Mouse (Mus musculus): ENCODE measurements around the gene Hist1h4f. TPM values are rescaled to one million over a fixed set of nuclear protein-coding genes. Genes with fewer than 3 reads are reported as not detected.
"Not testable (repeated sequence)": the region's sequence is repeated elsewhere in the genome, so short reads cannot be mapped to it uniquely, and the experiment has no call there.

Gene Hist1h4f
- polyA plus RNA-seq, 1 experiment from 2014 or later, result 2.4 TPM

- ATAC-seq (ENCODE audit: low read depth), result no peak
- Histone ChIP-seq H3K9ac (ENCODE audit: low read depth, low read length) (peak overlapping the region; percentile 59), H3K4me3 (ENCODE audit: low read depth, low read length) (peak overlapping the region; percentile 46), H3K27ac (ENCODE audit: low read length) (peak overlapping the region; percentile 90), H3K36me3 (ENCODE audit: control insufficient read depth, insufficient read depth) (no peaks in the 10 kb centered on the region), H3K4me1 (ENCODE audit: control insufficient read depth, low read depth, low read length) (peaks cover 23% of the 10 kb centered on the region), H3K4me2 (ENCODE audit: low read depth, low read length) (peak overlapping the region; percentile 66), H3K9me3 (replicated peaks; ENCODE audit: control insufficient read depth, low read length) (no peaks in the 10 kb centered on the region), H3K27me3 (ENCODE audit: control insufficient read depth, insufficient read depth, low read depth, low read length) (no peaks in the 10 kb centered on the region)
- WGBS (ENCODE audit: insufficient replicate concordance), result 13% methylated on average over 1 of the region's 1 CpGs
Observed at GRCm38 (mm10) chr13:23586940-23587225, 35.4 kb upstream of the Hist1h4f start.

GRCm38 (mm10) chr13:23586099-23586939 lies 34.9 kb upstream of the Hist1h4f start:
- H3K27ac ChIP-seq (ENCODE audit: low read length), result peak overlapping the region; percentile 100
- peak overlapping the region; percentile 66 for H3K4me2 ChIP-seq (ENCODE audit: low read depth, low read length)
- no peaks in the 10 kb centered on the region for H3K36me3 ChIP-seq (ENCODE audit: control insufficient read depth, insufficient read depth)
- H3K27me3 ChIP-seq (ENCODE audit: control insufficient read depth, insufficient read depth, low read depth, low read length), result no peaks in the 10 kb centered on the region
- H3K9me3 ChIP-seq (replicated peaks; ENCODE audit: control insufficient read depth, low read length), result no peaks in the 10 kb centered on the region
- peak overlapping the region; percentile 59 for H3K9ac ChIP-seq (ENCODE audit: low read depth, low read length)
- peak overlapping the region; percentile 65 for H3K4me3 ChIP-seq (ENCODE audit: low read depth, low read length)
- 2% methylated on average over 22 of the region's 22 CpGs for WGBS (ENCODE audit: insufficient replicate concordance)
- H3K4me1 ChIP-seq (ENCODE audit: control insufficient read depth, low read depth, low read length), result peaks cover 24% of the 10 kb centered on the region
- no peak for ATAC-seq (ENCODE audit: low read depth)

- Histone ChIP-seq H3K27ac (ENCODE audit: low read length) (peak overlapping the region; percentile 100), H3K9ac (ENCODE audit: low read depth, low read length) (peak overlapping the region; percentile 82), H3K4me1 (ENCODE audit: control insufficient read depth, low read depth, low read length) (peaks cover 29% of the 10 kb centered on the region), H3K4me3 (ENCODE audit: low read depth, low read length) (peak overlapping the region; percentile 65), H3K4me2 (ENCODE audit: low read depth, low read length) (peak overlapping the region; percentile 69)
- H3K27me3 ChIP-seq (ENCODE audit: control insufficient read depth, insufficient read depth, low read depth, low read length); H3K36me3 ChIP-seq (ENCODE audit: control insufficient read depth, insufficient read depth); H3K9me3 ChIP-seq (replicated peaks; ENCODE audit: control insufficient read depth, low read length): not testable (repeated sequence)
- 0% methylated on average over 27 of the region's 36 CpGs for WGBS (ENCODE audit: insufficient replicate concordance)
- ATAC-seq (ENCODE audit: low read depth), result peak; percentile 72
Observed at GRCm38 (mm10) chr13:23585442-23586098, 34.1 kb upstream of the Hist1h4f start.

GRCm38 (mm10) chr13:23585029-23585441 lies 33.6 kb upstream of the Hist1h4f start:
- Histone ChIP-seq H3K9me3 (replicated peaks; ENCODE audit: control insufficient read depth, low read length) (no peaks in the 10 kb centered on the region), H3K36me3 (ENCODE audit: control insufficient read depth, insufficient read depth) (no peaks in the 10 kb centered on the region), H3K4me1 (ENCODE audit: control insufficient read depth, low read depth, low read length) (peaks cover 29% of the 10 kb centered on the region), H3K9ac (ENCODE audit: low read depth, low read length) (peak overlapping the region; percentile 82), H3K27me3 (ENCODE audit: control insufficient read depth, insufficient read depth, low read depth, low read length) (no peaks in the 10 kb centered on the region), H3K4me2 (ENCODE audit: low read depth, low read length) (peak overlapping the region; percentile 69), H3K27ac (ENCODE audit: low read length) (peak overlapping the region; percentile 100), H3K4me3 (ENCODE audit: low read depth, low read length) (peak overlapping the region; percentile 65)
- ATAC-seq (ENCODE audit: low read depth), result peak; percentile 3; the same call in 1 of the 2 replicates
- WGBS (ENCODE audit: insufficient replicate concordance), result under 1% methylated on average over 21 of the region's 21 CpGs

- Histone ChIP-seq H3K27ac (ENCODE audit: low read length) (peak overlapping the region; percentile 100), H3K4me2 (ENCODE audit: low read depth, low read length) (peak overlapping the region; percentile 69), H3K4me3 (ENCODE audit: low read depth, low read length) (peak overlapping the region; percentile 65), H3K9ac (ENCODE audit: low read depth, low read length) (peak overlapping the region; percentile 82), H3K9me3 (replicated peaks; ENCODE audit: control insufficient read depth, low read length) (no peaks in the 10 kb centered on the region), H3K4me1 (ENCODE audit: control insufficient read depth, low read depth, low read length) (peaks cover 29% of the 10 kb centered on the region), H3K27me3 (ENCODE audit: control insufficient read depth, insufficient read depth, low read depth, low read length) (no peaks in the 10 kb centered on the region), H3K36me3 (ENCODE audit: control insufficient read depth, insufficient read depth) (no peaks in the 10 kb centered on the region)
- no peak for ATAC-seq (ENCODE audit: low read depth)
Observed at GRCm38 (mm10) chr13:23584331-23584730, 32.9 kb upstream of the Hist1h4f start.

- H3K27me3 ChIP-seq (ENCODE audit: control insufficient read depth, insufficient read depth, low read depth, low read length), result no peaks in the 10 kb centered on the region
- no peaks in the 10 kb centered on the region for H3K36me3 ChIP-seq (ENCODE audit: control insufficient read depth, insufficient read depth)
- H3K4me3 ChIP-seq (ENCODE audit: low read depth, low read length), result peak overlapping the region; percentile 69
- peak overlapping the region; percentile 100 for H3K27ac ChIP-seq (ENCODE audit: low read length)
- H3K4me1 ChIP-seq (ENCODE audit: control insufficient read depth, low read depth, low read length), result peaks cover 31% of the 10 kb centered on the region
- no peaks in the 10 kb centered on the region for H3K9me3 ChIP-seq (replicated peaks; ENCODE audit: control insufficient read depth, low read length)
- no peak for ATAC-seq (ENCODE audit: low read depth)
- peak overlapping the region; percentile 69 for H3K4me2 ChIP-seq (ENCODE audit: low read depth, low read length)
- H3K9ac ChIP-seq (ENCODE audit: low read depth, low read length), result peak overlapping the region; percentile 79
Observed at GRCm38 (mm10) chr13:23583387-23584068, 32.1 kb upstream of the Hist1h4f start.

- WGBS (ENCODE audit: insufficient replicate concordance), result 8% methylated on average over 6 of the region's 6 CpGs
Observed at GRCm38 (mm10) chr13:23582219-23583056, 31.0 kb upstream of the Hist1h4f start.

GRCm38 (mm10) chr13:23581408-23582218 lies 30.2 kb upstream of the Hist1h4f start, which contains the start of gene Hist1h4d:
Gene Hist1h4d (plus strand): TSS chr13:23581598.
- peaks cover 40% of the 10 kb centered on the region for H3K4me1 ChIP-seq (ENCODE audit: control insufficient read depth, low read depth, low read length)
- peak within 1 kb of the TSS; percentile 69 for H3K4me3 ChIP-seq (ENCODE audit: low read depth, low read length)
- peak; percentile 81 for ATAC-seq (ENCODE audit: low read depth)
- H3K4me2 ChIP-seq (ENCODE audit: low read depth, low read length), result peak within 1 kb of the TSS; percentile 69
- no peaks in the 10 kb centered on the region for H3K9me3 ChIP-seq (replicated peaks; ENCODE audit: control insufficient read depth, low read length)
- H3K9ac ChIP-seq (ENCODE audit: low read depth, low read length), result peak within 1 kb of the TSS; percentile 79
- WGBS (ENCODE audit: insufficient replicate concordance), result under 1% methylated on average over 43 of the region's 43 CpGs
- H3K36me3 ChIP-seq (ENCODE audit: control insufficient read depth, insufficient read depth), result no peaks in the 10 kb centered on the region
- H3K27me3 ChIP-seq (ENCODE audit: control insufficient read depth, insufficient read depth, low read depth, low read length), result no peaks in the 10 kb centered on the region
- peak within 1 kb of the TSS; percentile 100 for H3K27ac ChIP-seq (ENCODE audit: low read length)

More at GRCm38 (mm10) chr13:23582219-23583056, 31.0 kb upstream of the Hist1h4f start:
- H3K9me3 ChIP-seq (replicated peaks; ENCODE audit: control insufficient read depth, low read length), result no peaks in the 10 kb centered on the region
- H3K4me2 ChIP-seq (ENCODE audit: low read depth, low read length), result peak overlapping the region; percentile 69
- peak overlapping the region; percentile 100 for H3K27ac ChIP-seq (ENCODE audit: low read length)
- no peak; the same call in 1 of the 2 replicates for ATAC-seq (ENCODE audit: low read depth)
- H3K27me3 ChIP-seq (ENCODE audit: control insufficient read depth, insufficient read depth, low read depth, low read length), result no peaks in the 10 kb centered on the region
- peak overlapping the region; percentile 79 for H3K9ac ChIP-seq (ENCODE audit: low read depth, low read length)
- peaks cover 32% of the 10 kb centered on the region for H3K4me1 ChIP-seq (ENCODE audit: control insufficient read depth, low read depth, low read length)
- peak overlapping the region; percentile 69 for H3K4me3 ChIP-seq (ENCODE audit: low read depth, low read length)
- no peaks in the 10 kb centered on the region for H3K36me3 ChIP-seq (ENCODE audit: control insufficient read depth, insufficient read depth)

Measured in liver, embryonic 16.5 days (tissue).